Mouse (Mus musculus): ENCODE measurements around the gene Prpsap1. TPM values are rescaled to one million over a fixed set of nuclear protein-coding genes. Genes with fewer than 3 reads are reported as not detected.
A peak's percentile ranks its signal among the peaks of the same experiment; 100 is the strongest.

Prpsap1 gene
- 209 and 451 TPM in 2 replicates for polyA plus RNA-seq (2012; rRNA removed)

GRCm38 (mm10) chr11:116493795-116494252 is at the start of gene Prpsap1:
Gene Prpsap1, minus strand, starts transcription at chr11:116494202.
- WGBS, result 19% methylated on average over 4 of the region's 4 CpGs
- no peak for TF ChIP-seq POLR2A (IDR thresholded peaks at IDR 0.05; ENCODE audit: low read depth, low read length)
- TF ChIP-seq CTCF (IDR thresholded peaks at IDR 0.05; ENCODE audit: extremely low read depth, insufficient read length, insufficient replicate concordance, low read depth, low read length), result peak; percentile 83; the same call in 1 of the 2 replicates

DNA sequence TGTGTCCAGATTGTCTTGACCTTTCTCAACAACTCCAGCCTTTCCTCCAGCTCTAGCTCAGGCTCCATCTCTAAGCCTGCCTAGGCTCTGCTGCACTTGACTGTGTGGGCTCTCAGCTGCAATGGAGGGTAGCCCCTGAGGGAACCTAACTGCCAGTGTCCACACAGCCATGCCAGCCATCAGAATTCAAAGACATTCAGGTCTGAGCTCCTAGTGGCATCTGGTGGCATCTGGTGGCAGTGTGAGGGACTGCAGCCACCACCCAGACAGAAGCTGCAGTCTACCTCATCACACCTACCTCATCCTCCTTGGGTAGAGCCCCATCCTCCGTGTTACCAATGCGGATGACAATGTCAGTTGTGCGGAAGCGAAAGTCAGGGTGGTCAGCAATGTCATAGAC is 49.1 kb upstream of the Prpsap1 start:
- no peak overlapping the region for H3K27ac ChIP-seq (ENCODE audit: insufficient read depth, low read depth, low read length)
- no peaks in the 10 kb centered on the region for H3K27me3 ChIP-seq (ENCODE audit: control insufficient read depth, insufficient read depth, low read length)
- TF ChIP-seq POLR2A (IDR thresholded peaks at IDR 0.05; ENCODE audit: low read depth, low read length) (no peak), CTCF (IDR thresholded peaks at IDR 0.05; ENCODE audit: extremely low read depth, insufficient read length, insufficient replicate concordance, low read depth, low read length) (peak; percentile 72; the same call in 1 of the 2 replicates)
- H3K4me3 ChIP-seq (ENCODE audit: low read depth, low read length), result no peak overlapping the region
- H3K4me1 ChIP-seq (ENCODE audit: control insufficient read depth, insufficient read depth, insufficient read length, low read length), result peaks cover 12% of the 10 kb centered on the region
- H3K36me3 ChIP-seq (ENCODE audit: control insufficient read depth, insufficient read depth, low read length), result peaks cover 36% of the 10 kb centered on the region
- 80% methylated on average over 4 of the region's 4 CpGs for WGBS

More at GRCm38 (mm10) chr11:116493795-116494252, at the start of gene Prpsap1:
- Histone ChIP-seq H3K4me1 (ENCODE audit: control insufficient read depth, insufficient read depth, insufficient read length, low read length) (peaks cover 19% of the 10 kb centered on the region; the same call in 1 of the 2 replicates), H3K36me3 (ENCODE audit: control insufficient read depth, insufficient read depth, low read length) (no peaks in the 10 kb centered on the region), H3K27ac (ENCODE audit: insufficient read depth, low read depth, low read length) (peak within 1 kb of the TSS; percentile 93), H3K4me3 (ENCODE audit: low read depth, low read length) (peak within 1 kb of the TSS; percentile 14; the same call in 1 of the 2 replicates), H3K27me3 (ENCODE audit: control insufficient read depth, insufficient read depth, low read length) (no peaks in the 10 kb centered on the region)

DNA sequence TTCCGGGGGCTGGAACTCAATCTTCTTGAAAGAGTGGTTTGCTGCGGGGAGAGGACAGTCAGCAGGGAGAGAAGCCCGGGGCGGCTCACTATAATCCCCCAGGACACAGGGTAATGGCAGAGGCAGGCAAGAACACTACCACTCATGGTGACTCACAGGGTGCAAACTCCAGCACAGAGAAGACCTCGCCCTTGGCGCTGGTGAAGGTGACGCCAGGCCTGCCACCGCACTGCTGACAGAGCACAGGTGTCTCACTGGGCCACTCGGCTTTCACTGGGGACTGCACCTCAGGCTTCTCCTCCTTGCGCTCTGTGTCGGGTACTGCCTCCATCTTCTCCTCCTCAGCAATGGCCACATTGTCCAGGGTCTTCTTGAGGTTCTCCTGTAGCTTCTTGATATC is 47.2 kb upstream of the Prpsap1 start:
- peaks cover 37% of the 10 kb centered on the region for H3K36me3 ChIP-seq (ENCODE audit: control insufficient read depth, insufficient read depth, low read length)
- 0 out of 2 replicates have a peak overlapping the region, but pooled peaks have one; percentile 15 for H3K27ac ChIP-seq (ENCODE audit: insufficient read depth, low read depth, low read length)
- 67% methylated on average over 11 of the region's 11 CpGs for WGBS
- no peak overlapping the region for H3K4me3 ChIP-seq (ENCODE audit: low read depth, low read length)
- TF ChIP-seq POLR2A (IDR thresholded peaks at IDR 0.05; ENCODE audit: low read depth, low read length) (no peak), CTCF (IDR thresholded peaks at IDR 0.05; ENCODE audit: extremely low read depth, insufficient read length, insufficient replicate concordance, low read depth, low read length) (no peak)
- H3K4me1 ChIP-seq (ENCODE audit: control insufficient read depth, insufficient read depth, insufficient read length, low read length), result peaks cover 12% of the 10 kb centered on the region
- H3K27me3 ChIP-seq (ENCODE audit: control insufficient read depth, insufficient read depth, low read length), result no peaks in the 10 kb centered on the region

DNA sequence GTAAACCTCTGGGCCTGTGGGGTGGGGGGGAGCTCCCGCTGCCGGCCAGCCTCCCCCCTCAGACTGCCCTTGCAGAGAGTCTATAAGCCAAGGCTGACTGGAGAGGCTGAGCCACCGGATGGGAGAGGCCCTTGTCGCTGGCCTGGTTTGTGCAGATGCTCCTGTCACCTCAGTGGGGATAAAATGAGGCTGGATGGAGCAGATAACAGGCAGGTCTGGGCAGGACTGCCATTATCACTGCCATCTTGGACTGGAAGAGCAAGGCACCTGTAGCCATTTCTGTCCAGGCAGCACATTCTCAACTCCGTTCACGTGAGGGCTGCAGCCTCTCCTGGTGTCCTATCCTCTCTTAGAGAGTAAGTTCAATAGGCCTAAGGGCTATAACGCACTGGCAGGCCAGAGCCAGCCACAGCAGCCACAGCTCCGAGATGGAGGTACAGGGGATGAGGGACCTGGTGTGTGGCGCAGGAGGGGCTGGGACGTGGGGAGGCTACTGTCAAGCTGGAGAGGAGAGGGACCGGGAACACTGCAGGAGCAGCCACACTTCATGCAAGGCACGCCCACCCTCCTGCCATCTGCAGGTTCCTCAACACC is 44.2 kb upstream of the Prpsap1 start:
- H3K4me3 ChIP-seq (ENCODE audit: low read depth, low read length), result no peak overlapping the region
- 88% methylated on average over 12 of the region's 12 CpGs for WGBS
- peaks cover 15% of the 10 kb centered on the region for H3K4me1 ChIP-seq (ENCODE audit: control insufficient read depth, insufficient read depth, insufficient read length, low read length)
- H3K27me3 ChIP-seq (ENCODE audit: control insufficient read depth, insufficient read depth, low read length), result 0 out of 2 replicates have a peak, but pooled peaks cover 3% of the 10 kb centered on the region
- H3K27ac ChIP-seq (ENCODE audit: insufficient read depth, low read depth, low read length), result no peak overlapping the region
- H3K36me3 ChIP-seq (ENCODE audit: control insufficient read depth, insufficient read depth, low read length), result peaks cover 21% of the 10 kb centered on the region
- TF ChIP-seq CTCF (IDR thresholded peaks at IDR 0.05; ENCODE audit: extremely low read depth, insufficient read length, insufficient replicate concordance, low read depth, low read length) (no peak), POLR2A (IDR thresholded peaks at IDR 0.05; ENCODE audit: low read depth, low read length) (no peak)

- H3K36me3 ChIP-seq (ENCODE audit: control insufficient read depth, insufficient read depth, low read length), result peaks cover 19% of the 10 kb centered on the region
- no peak for TF ChIP-seq CTCF (IDR thresholded peaks at IDR 0.05; ENCODE audit: extremely low read depth, insufficient read length, insufficient replicate concordance, low read depth, low read length)
- no peak for TF ChIP-seq POLR2A (IDR thresholded peaks at IDR 0.05; ENCODE audit: low read depth, low read length)
- no peak overlapping the region for H3K27ac ChIP-seq (ENCODE audit: insufficient read depth, low read depth, low read length)
- H3K27me3 ChIP-seq (ENCODE audit: control insufficient read depth, insufficient read depth, low read length), result 0 out of 2 replicates have a peak, but pooled peaks cover 5% of the 10 kb centered on the region
- H3K4me1 ChIP-seq (ENCODE audit: control insufficient read depth, insufficient read depth, insufficient read length, low read length), result peaks cover 20% of the 10 kb centered on the region
- 83% methylated on average over 5 of the region's 5 CpGs for WGBS
- H3K4me3 ChIP-seq (ENCODE audit: low read depth, low read length), result no peak overlapping the region
Observed at GRCm38 (mm10) chr11:116537388-116537787, 43.4 kb upstream of the Prpsap1 start.

DNA sequence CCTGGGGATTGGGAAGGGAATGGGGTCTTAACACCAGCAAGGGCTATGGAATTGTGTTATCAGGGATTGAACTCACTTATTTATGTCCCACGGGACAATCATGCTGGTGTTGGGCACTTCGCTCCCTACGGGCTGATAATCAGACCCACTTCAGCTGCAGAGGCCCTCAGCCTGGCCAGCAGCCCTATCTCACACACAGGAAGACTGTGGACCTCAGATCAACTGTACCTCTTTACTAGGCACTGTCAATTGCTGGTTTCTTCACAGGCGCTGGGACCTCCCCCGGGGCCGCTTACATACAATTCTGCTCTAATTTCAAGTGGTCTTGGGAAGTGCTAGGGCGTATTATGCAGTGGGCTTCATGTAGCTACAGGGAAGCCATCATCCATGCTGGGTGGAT is 42.7 kb upstream of the Prpsap1 start:
- no peak for TF ChIP-seq CTCF (IDR thresholded peaks at IDR 0.05; ENCODE audit: extremely low read depth, insufficient read length, insufficient replicate concordance, low read depth, low read length)
- TF ChIP-seq POLR2A (IDR thresholded peaks at IDR 0.05; ENCODE audit: low read depth, low read length), result no peak
- Histone ChIP-seq H3K27me3 (ENCODE audit: control insufficient read depth, insufficient read depth, low read length) (0 out of 2 replicates have a peak, but pooled peaks cover 5% of the 10 kb centered on the region), H3K4me3 (ENCODE audit: low read depth, low read length) (no peak overlapping the region), H3K27ac (ENCODE audit: insufficient read depth, low read depth, low read length) (no peak overlapping the region), H3K36me3 (ENCODE audit: control insufficient read depth, insufficient read depth, low read length) (peaks cover 14% of the 10 kb centered on the region), H3K4me1 (ENCODE audit: control insufficient read depth, insufficient read depth, insufficient read length, low read length) (peaks cover 20% of the 10 kb centered on the region)
- WGBS, result 88% methylated on average over 7 of the region's 7 CpGs

GRCm38 (mm10) chr11:116534154-116534865 is 40.3 kb upstream of the Prpsap1 start:
- Histone ChIP-seq H3K27me3 (ENCODE audit: control insufficient read depth, insufficient read depth, low read length) (0 out of 2 replicates have a peak, but pooled peaks cover 5% of the 10 kb centered on the region), H3K27ac (ENCODE audit: insufficient read depth, low read depth, low read length) (peak overlapping the region; percentile 59; the same call in 1 of the 2 replicates), H3K36me3 (ENCODE audit: control insufficient read depth, insufficient read depth, low read length) (peaks cover 8% of the 10 kb centered on the region; the same call in 1 of the 2 replicates), H3K4me3 (ENCODE audit: low read depth, low read length) (peak overlapping the region; percentile 82), H3K4me1 (ENCODE audit: control insufficient read depth, insufficient read depth, insufficient read length, low read length) (peaks cover 22% of the 10 kb centered on the region)
- WGBS, result 15% methylated on average over 20 of the region's 20 CpGs
- TF ChIP-seq CTCF (IDR thresholded peaks at IDR 0.05; ENCODE audit: extremely low read depth, insufficient read length, insufficient replicate concordance, low read depth, low read length) (peak; percentile 65; the same call in 1 of the 2 replicates), POLR2A (IDR thresholded peaks at IDR 0.05; ENCODE audit: low read depth, low read length) (no peak; the same call in 1 of the 2 replicates)

Data from small intestine, adult 2 months (tissue).